Mouse (Mus musculus) ES-E14 (cell line): Measurements from ENCODE around the gene Gpcpd1. TPM values are rescaled to one million over a fixed set of nuclear protein-coding genes. Genes with fewer than 3 reads are reported as not detected.
A peak's percentile ranks its signal among the peaks of the same experiment; 100 is the strongest.

Experiments
- DNase-seq: peaks from one replicate; pipeline ENCODE4 v3.0.0-alpha.2; 2013; ENCODE audit warnings: low read depth, low spot score
- H3K27ac ChIP-seq: 2 replicates; pipeline ENCODE4 v1.5.1; 2012; ENCODE audit warnings: low read depth, mild to moderate bottlenecking, low read length, moderate library complexity, mixed read lengths; ENCODE audit not compliant: poor library complexity, insufficient read depth, severe bottlenecking
- H3K36me3 ChIP-seq: 2 replicates; pipeline ENCODE4 v1.6.1; 2012; ENCODE audit warnings: mild to moderate bottlenecking, low read length, moderate library complexity, mixed read lengths; ENCODE audit not compliant: control insufficient read depth, poor library complexity, insufficient read depth, severe bottlenecking
- H3K4me1 ChIP-seq, 2 experiments: fragments of 150-350 bp in 1 of 2; sonication (generic) in 1 of 2; 2 replicates each; pipeline ENCODE4 v1.6.1; 2012; ENCODE audit warnings: low read length in 2 of 2, mild to moderate bottlenecking in 1 of 2, mixed read lengths in 1 of 2; ENCODE audit not compliant: control insufficient read depth in 2 of 2, insufficient read depth in 2 of 2, poor library complexity in 1 of 2
- H3K4me3 ChIP-seq, 2 experiments: fragments of 150-350 bp in 1 of 2; sonication (generic) in 1 of 2; 2 replicates each; pipeline ENCODE4 v1.5.1; 2012; ENCODE audit warnings: low read length in 2 of 2, low read depth in 1 of 2, mild to moderate bottlenecking in 1 of 2, mixed read lengths in 1 of 2; ENCODE audit not compliant: insufficient read depth in 1 of 2, poor library complexity in 1 of 2, severe bottlenecking in 1 of 2
- H3K9ac ChIP-seq: 2 replicates; pipeline ENCODE4 v1.6.1; 2012; ENCODE audit warnings: low read depth, mild to moderate bottlenecking, low read length, mixed read lengths; ENCODE audit not compliant: poor library complexity, insufficient read depth, severe bottlenecking
- H3K9me3 ChIP-seq: fragments of 150-350 bp; sonication (generic); 2 replicates; pipeline ENCODE4 v1.6.1; 2012; ENCODE audit warnings: low read depth, mild to moderate bottlenecking, low read length; ENCODE audit not compliant: control insufficient read depth, insufficient read depth
- CHD2 ChIP-seq: IDR thresholded peaks from 2 replicates; pipeline ENCODE4 v1.6.1; 2014; ENCODE audit warnings: mild to moderate bottlenecking, low read depth, low read length, inconsistent platforms
- HCFC1 ChIP-seq: IDR thresholded peaks from 2 replicates; pipeline ENCODE4 v1.6.1; 2012; ENCODE audit warnings: low read length, inconsistent platforms, borderline replicate concordance; ENCODE audit not compliant: insufficient read depth
- MAFK ChIP-seq: IDR thresholded peaks from 2 replicates; pipeline ENCODE4 v1.6.1; 2014; ENCODE audit warnings: mild to moderate bottlenecking, low read depth, low read length, inconsistent platforms; ENCODE audit not compliant: insufficient read depth
- ZC3H11A ChIP-seq: IDR thresholded peaks from 2 replicates; pipeline ENCODE4 v1.6.1; 2012; ENCODE audit warnings: low read depth, mild to moderate bottlenecking, inconsistent platforms, low read length, borderline replicate concordance
- ZNF384 ChIP-seq: IDR thresholded peaks from 2 replicates; pipeline ENCODE4 v1.6.1; 2012; ENCODE audit warnings: low read depth, low read length, inconsistent platforms
- in situ Hi-C, 2 experiments: fragments of 600-800 bp; cut with MboI; formaldehyde crosslinking; loops; one replicate each; pipeline ENCODE4 v1.15.1; 2025; ENCODE audit warnings: low sequenced_read_pairs in 2 of 2, inconsistent platforms in 1 of 2; ENCODE audit not compliant: unreplicated experiment in 2 of 2
- total RNA-seq: library from RNA; depleted of rRNA; stranded (reverse); fragments of 300-350 nt; gene quantifications from 2 replicates; pipeline ENCODE4 v1.2.3, GENCODE M21; 2012

Gene Gpcpd1
- total RNA-seq, 1 experiment, result 14.5 TPM

DNA sequence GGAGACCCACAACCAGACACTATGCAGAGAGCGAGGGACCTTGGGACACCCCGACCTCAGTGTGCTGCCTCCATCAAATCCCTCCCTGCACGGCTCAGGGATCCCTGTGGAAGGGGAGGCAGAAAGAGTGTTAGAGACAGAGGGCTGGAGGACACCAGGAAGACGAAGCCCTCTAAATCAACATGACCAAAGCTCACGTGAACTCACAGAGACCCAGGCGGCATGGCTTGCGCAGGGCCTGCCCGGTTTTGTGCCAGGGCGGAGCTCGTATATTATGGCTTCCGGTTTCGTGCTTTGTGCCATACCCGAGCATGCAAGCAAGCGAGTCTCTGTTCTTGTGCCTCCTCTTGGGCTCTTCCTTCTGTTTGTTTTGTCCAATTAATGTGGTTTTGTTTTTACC, 72.5 kb downstream of the Gpcpd1 start:
- Histone ChIP-seq H3K36me3 (no peaks in the 10 kb centered on the region), H3K4me1 (peaks cover 0 to 4% of the 10 kb centered on the region in 2 experiments; a peak in 1 of 4 replicates), H3K9me3 (no peaks in the 10 kb centered on the region), H3K4me3 (peak overlapping the region in 1 of 2 experiments; percentile 13; a peak in 2 of 4 replicates), H3K9ac (0 out of 2 replicates have a peak overlapping the region, but pooled peaks have one; percentile 34), H3K27ac (no peak overlapping the region)
- in situ Hi-C loops, result loop anchor here (10.0 to 25.0 kb wide), 3 partner anchors 190 to 397 kb away; no protein-coding TSS in a partner anchor
- DNase-seq, result no peak
- no peak for TF ChIP-seq ZC3H11A
- TF ChIP-seq HCFC1, result no peak
- TF ChIP-seq MAFK, result no peak
- no peak for TF ChIP-seq ZNF384
- no peak for TF ChIP-seq CHD2

DNA sequence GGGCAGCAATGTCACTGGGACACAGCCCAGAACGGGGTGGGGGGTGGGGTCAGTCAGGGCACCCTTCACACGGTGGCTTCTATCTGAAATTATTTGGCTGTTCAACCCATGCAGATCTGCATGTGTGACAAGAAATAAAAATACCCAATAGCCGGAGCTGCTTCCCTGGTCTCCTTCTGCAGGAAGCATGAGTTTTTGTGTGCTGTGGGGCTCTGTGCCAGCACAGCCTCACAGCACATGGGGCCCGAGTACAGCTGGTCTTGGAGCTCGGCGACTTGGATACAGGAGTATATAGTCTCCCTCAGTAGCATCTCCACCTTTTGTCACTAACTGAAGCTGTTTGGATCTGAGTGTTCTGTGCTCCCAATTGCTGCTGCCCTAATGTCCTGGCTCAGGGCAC, 73.2 kb downstream of the Gpcpd1 start:
- Histone ChIP-seq H3K4me3 (no peak overlapping the region), H3K27ac (no peak overlapping the region), H3K9ac (no peak overlapping the region), H3K4me1 (peaks cover 0 to 4% of the 10 kb centered on the region in 2 experiments; a peak in 1 of 4 replicates), H3K9me3 (no peaks in the 10 kb centered on the region), H3K36me3 (no peaks in the 10 kb centered on the region)
- in situ Hi-C loops, result loop anchor here (10.0 to 25.0 kb wide), 3 partner anchors 190 to 398 kb away; no protein-coding TSS in a partner anchor
- no peak for TF ChIP-seq ZC3H11A
- TF ChIP-seq MAFK, result no peak
- TF ChIP-seq ZNF384, result no peak
- no peak for TF ChIP-seq CHD2
- TF ChIP-seq HCFC1, result no peak
- DNase-seq, result no peak

DNA sequence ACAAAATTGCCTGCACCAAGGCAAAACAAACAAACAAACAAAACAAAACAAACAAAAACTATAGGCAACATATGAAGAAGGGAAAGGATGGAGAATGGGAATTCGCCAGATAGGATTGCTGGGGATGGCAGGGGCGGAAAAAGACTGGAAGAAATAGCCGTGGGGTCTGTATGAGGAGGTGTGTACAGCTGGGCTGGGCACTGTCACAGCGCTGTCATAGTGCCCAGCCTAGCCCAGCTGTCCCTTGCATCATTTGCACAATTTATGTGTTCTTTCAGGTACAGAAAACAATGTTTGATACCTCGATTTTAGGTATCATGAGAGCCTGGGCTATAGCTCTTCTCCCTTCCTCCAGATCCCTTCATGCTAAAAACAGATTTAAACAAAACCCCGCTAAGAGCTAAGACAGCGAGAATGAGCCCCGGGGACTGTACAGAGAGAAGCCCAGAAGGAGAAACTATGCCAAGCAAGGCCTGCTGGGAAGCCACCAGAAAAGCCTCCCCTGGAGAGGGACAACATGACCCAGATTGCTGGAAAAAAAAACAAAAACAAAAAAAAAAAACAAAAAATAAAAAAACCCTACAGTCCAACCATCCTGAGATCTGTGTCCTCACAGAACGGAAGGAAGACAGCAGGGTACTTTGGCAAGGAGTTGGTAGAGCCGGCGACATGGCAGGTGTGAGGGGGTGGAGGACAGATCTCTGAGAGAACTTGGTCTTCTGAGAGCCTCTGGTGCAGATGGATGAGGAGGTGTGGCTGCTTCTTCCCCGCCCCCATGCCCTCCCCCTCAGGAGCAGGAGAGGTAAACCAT, 74.0 kb downstream of the Gpcpd1 start:
- Histone ChIP-seq H3K4me1 (peaks cover 0 to 4% of the 10 kb centered on the region in 2 experiments; a peak in 1 of 4 replicates), H3K9me3 (no peaks in the 10 kb centered on the region), H3K27ac (no peak overlapping the region), H3K4me3 (no peak overlapping the region), H3K36me3 (no peaks in the 10 kb centered on the region), H3K9ac (no peak overlapping the region)
- no peak for DNase-seq
- in situ Hi-C loops, result loop anchor here (10.0 to 25.0 kb wide), 3 partner anchors 191 to 399 kb away; no protein-coding TSS in a partner anchor
- TF ChIP-seq ZC3H11A, result no peak
- no peak for TF ChIP-seq MAFK
- TF ChIP-seq ZNF384, result no peak
- no peak for TF ChIP-seq HCFC1
- no peak for TF ChIP-seq CHD2

DNA sequence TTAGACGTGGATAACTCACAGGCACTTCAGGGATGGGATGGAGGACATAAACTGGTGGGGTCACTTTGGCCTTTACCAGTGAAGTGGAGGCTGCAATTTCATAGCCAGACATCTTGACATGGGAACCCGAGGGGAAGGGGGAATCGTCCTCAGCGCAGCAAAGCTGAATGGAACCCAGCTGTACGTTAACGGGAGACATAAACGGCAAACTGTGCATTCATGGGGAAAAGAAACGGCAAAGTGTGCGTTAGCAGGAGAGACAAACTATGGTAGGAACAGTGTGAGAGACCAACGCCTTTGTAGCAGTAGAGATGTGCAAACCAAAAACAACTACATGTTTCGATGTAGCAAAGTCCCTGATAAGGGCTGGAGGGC, 74.6 kb downstream of the Gpcpd1 start:
- no peaks in the 10 kb centered on the region for H3K36me3 ChIP-seq
- in situ Hi-C loops, result loop anchor here (10.0 to 25.0 kb wide), 3 partner anchors 192 to 399 kb away; no protein-coding TSS in a partner anchor
- H3K4me3 ChIP-seq, result no peak overlapping the region
- TF ChIP-seq HCFC1 (no peak), CHD2 (no peak)
- H3K9me3 ChIP-seq, result no peaks in the 10 kb centered on the region
- DNase-seq, result no peak
- H3K9ac ChIP-seq, result no peak overlapping the region
- no peak overlapping the region for H3K27ac ChIP-seq
- peaks cover 2 to 5% of the 10 kb centered on the region in 2 experiments; a peak in 2 of 4 replicates for H3K4me1 ChIP-seq
